Mouse (Mus musculus) thymus, adult 18-20 months (tissue): ENCODE data around the gene Lamtor1.
A peak's percentile ranks its signal among the peaks of the same experiment; 100 is the strongest.

Experiments
- DNase-seq, 2 experiments: peaks; one replicate each; pipeline ENCODE4 v3.0.0; 2022; ENCODE audit warnings: mixed read lengths in 2 of 2

Gene Lamtor1

DNA sequence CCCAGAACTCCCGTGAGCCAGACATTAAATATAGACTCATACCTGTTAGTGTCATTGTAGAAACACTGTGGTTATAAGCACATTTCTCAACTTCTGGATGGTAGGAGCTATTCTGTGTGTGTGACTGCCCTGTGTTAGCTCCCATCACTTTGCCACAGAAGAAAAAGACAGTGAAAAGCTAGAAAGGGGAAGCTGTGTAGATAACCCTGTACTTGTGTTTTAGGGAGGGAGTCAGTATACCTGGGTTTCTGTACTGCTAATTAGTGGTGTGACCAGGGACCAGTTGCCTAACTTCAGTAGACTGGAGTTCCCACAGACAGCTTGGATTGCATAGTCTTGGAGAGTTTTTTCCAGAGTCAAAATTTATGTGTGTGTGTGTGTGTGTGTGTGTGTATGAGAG lies 50.8 kb downstream of the Lamtor1 start:
- no peak for DNase-seq

DNA sequence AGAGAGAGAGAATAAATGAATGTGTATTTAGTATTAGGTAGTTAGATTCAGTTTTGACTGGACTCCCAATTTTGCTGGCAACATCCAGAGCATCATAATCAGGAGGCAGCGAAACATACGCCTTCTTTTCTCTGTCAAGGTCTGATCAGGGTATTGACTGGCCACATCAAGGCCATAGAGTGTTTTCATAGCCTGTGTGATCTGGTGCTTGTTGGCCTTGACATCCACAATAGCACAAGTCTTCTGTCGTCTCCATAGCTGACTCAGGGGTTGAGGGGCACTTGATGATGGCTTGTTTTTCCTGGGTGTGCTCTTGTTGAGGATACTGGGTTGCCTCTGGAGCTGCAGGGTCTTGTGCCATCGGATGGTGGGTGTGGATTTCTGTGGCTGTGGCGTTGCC lies 51.2 kb downstream of the Lamtor1 start:
- DNase-seq, result no peak

- no peak for DNase-seq
These were observed 57.1 kb downstream of the Lamtor1 start for GRCm38 (mm10) chr7:101962829-101963228.

DNA sequence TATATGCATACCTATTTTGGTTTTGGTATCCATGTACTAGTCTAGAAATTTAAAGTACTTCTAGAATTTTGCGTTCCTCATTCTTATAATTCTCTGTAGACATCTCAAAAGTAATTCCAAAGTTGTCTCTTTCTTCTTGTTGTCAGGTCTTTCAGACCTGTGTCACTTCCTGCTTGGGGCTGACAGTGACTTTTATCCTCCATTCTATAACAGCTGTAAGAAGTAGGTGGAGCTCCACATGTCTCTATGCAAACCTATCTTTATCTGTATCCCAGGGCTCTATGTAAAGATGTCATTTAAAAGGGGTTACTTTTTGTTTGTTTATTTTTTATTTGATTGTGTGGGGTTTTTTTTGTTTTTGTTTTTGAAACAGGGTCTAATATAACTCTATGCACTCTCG lies 57.9 kb downstream of the Lamtor1 start:
- DNase-seq, result no peak

DNA sequence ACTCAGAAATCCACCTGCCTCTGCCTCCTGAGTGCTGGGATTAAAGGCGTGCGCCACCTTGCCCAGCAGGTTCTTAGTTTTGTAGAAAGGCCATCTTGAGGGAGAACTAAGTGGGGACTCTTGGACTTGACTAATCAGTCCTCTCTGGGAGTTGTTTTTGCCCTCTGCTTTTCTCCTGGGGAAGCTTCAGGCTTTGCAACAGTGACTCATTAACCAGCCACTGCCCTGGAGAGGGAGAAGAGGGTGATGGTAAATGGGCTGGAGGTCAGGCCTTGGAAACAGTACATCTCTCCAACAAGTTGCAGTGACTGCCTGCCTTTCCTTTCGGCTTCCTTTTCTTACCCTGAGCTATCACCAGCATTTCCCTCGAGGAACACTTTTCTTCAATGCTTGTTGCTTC lies 58.8 kb downstream of the Lamtor1 start:
- DNase-seq, result no peak

DNA sequence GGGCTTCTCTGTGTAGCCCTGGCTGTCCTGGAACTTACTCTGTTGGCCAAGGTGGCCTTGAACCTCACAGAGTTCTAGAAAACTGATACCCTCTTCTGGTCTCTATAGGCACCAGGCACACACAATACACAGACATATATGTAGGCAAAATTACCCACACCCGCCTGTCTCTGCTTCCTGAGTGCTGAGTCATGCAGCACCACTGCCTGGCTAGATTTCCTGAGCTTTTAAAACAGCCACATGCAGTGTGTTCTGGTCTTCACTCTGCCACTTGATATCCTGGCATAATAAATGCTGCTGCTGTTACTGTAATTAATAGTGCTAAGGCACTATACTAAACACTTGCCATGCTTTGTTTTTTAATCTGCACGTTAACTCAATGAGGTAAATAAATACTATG lies 59.9 kb downstream of the Lamtor1 start:
- peak in 1 of 2 experiments; percentile 19 for DNase-seq

DNA sequence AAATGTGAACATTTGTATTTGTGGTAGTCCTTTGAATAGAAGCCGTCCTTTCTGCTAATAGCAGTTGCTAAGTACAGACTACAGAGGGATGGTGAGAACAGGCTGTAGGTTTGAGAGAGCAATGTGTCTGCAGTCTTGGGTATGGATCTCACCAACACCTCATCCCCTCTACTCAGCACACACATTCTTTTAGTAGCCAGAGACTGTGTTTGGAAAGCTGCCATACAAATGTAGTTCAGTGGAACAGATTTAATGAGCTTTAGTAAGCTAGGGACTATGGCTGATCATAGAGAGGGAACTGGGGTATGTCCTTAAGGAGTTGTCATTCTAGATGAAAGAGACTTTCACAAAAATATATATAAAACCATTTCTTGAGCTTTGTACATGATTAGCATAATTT lies 61.6 kb downstream of the Lamtor1 start:
- DNase-seq, result no peak

GRCm38 (mm10) chr7:101968751-101969150 lies 63.0 kb downstream of the Lamtor1 start:
- DNase-seq, result no peak

DNA sequence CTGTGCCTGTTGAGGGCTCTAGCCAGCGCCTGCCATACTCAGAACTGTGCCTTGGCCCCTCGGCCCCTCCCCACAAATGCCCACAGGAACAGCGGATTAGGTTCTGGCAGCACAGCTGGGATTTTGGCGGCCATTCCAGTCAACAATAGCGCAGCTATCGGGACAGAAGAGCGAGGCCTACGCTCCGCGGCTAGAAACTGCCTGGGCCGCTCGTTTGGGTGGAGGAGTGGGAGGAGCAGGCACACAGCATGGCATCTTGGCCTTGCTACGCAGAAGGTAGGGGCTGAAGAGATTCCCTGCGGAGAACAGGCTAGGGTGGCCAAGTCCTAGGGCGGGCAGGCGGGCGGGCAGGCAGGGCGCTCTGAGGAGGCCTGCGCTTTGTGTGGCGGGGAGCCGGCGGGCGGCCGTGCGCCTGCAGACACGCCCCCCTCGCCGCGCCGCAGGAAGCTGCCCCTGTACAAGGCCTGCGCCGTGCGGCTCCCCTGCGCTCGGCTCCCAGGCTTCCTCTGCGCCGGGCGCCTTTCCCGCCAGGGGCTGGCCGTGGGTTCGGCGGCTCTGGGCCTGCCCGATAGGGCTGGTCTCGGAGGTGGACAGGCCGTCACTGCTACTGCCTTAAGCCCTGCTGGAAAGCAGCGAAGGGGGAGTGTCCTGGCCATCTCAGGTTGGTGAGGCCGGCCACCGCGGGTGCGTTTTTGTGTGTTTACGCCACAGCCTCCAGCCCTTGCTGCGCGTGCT lies 64.2 kb downstream of the Lamtor1 start:
- peak; percentile 74 to 81 for DNase-seq

- peak in 1 of 2 experiments; percentile 61 for DNase-seq
These were observed 64.7 kb downstream of the Lamtor1 start for GRCm38 (mm10) chr7:101970429-101970775.

GRCm38 (mm10) chr7:101970821-101971461 lies 65.2 kb downstream of the Lamtor1 start:
- peak; percentile 50 to 72 for DNase-seq

DNA sequence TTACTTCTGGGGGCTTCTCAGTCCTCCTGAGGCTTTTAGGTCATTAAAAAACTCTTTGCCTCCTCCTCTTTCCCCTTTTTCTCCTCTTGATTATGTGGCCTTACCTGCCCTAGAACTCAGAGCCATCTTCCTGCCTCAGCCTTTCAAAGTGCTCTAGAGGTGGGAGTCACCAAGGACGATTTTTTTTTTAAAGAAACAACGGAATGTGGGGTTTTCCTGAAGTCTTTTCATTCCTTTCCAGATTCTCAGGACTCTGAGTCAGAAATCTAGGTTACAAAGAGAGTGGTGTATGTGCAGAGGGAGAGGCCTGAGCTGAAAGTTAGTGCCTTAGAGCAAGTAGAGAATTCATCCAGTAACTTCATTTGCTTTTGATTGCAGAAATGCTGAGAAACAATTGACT lies 66.0 kb downstream of the Lamtor1 start:
- DNase-seq, result no peak

DNA sequence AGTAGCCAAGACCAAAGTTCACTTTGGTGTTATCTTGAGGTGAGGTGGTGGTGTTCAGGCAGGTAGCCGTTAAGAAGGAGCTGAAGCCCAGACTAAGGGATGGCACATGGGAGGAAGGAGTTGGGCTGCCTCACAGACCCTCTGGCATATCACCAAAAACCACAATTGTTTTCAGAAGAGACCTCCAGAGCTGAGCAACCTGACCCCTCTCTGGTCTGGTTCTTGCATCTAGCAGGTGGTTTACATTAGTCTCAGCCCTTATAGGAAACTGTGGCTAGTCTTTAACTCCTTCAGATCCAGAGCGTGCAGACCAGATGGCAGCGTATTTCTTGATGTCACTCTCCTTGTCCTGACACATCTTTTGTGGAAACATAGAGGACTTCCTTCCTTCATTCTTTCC lies 68.0 kb downstream of the Lamtor1 start:
- DNase-seq, result no peak

DNA sequence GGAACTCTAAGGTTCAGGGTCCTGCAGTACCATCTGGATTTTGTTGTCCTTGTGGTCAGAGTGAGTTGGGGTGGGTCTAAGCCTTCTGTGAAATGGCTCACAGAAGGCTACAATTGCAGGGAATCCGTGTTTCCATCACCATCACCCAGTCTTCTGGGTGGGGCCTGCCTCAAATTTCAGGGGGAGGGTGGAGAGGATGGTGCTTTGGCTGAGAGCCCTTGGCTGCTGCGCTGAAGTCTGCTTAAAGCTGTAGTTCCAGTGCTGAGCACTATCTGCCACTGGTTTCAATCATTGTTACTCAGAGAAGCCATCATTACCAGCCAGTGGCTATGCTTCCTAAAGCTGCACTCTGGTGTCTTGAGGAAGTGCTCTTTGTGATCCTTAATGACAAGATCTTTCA lies 68.8 kb downstream of the Lamtor1 start:
- no peak for DNase-seq
